Mouse (Mus musculus): ENCODE measurements around the gene Nek8. TPM values are rescaled to one million over a fixed set of nuclear protein-coding genes. Genes with fewer than 3 reads are reported as not detected.

Nek8 gene
- polyA plus RNA-seq, 1 experiment from 2014 or later = 15.3 TPM

GRCm38 (mm10) chr11:78118467-78118866 lies 58.0 kb downstream of the Nek8 start:
- no peak for ATAC-seq (ENCODE audit: insufficient read depth)

GRCm38 (mm10) chr11:78116146-78116410 lies 60.4 kb downstream of the Nek8 start:
- Histone ChIP-seq H3K9ac (peak overlapping the region; percentile 73), H3K4me1 (ENCODE audit: insufficient read depth) (peaks cover 6% of the 10 kb centered on the region; the same call in 1 of the 2 replicates), H3K36me3 (ENCODE audit: insufficient read depth) (no peaks in the 10 kb centered on the region), H3K4me2 (peak overlapping the region; percentile 66), H3K27me3 (ENCODE audit: insufficient read depth, low read length) (no peaks in the 10 kb centered on the region), H3K9me3 (ENCODE audit: low read depth, low read length) (no peaks in the 10 kb centered on the region), H3K27ac (ENCODE audit: low read depth) (peak overlapping the region; percentile 34; the same call in 1 of the 2 replicates), H3K4me3 (ENCODE audit: low read depth, low read length) (peak overlapping the region; percentile 69)
- no peak for ATAC-seq (ENCODE audit: insufficient read depth)
- no peak for TF ChIP-seq CTCF (IDR thresholded peaks at IDR 0.05; ENCODE audit: low read depth)
- 15% methylated on average over 5 of the region's 5 CpGs for WGBS
- DNase-seq = no peak

More at GRCm38 (mm10) chr11:78118467-78118866, 58.0 kb downstream of the Nek8 start:
- Histone ChIP-seq H3K9ac (no peak overlapping the region), H3K36me3 (ENCODE audit: insufficient read depth) (no peaks in the 10 kb centered on the region), H3K4me3 (ENCODE audit: low read depth, low read length) (no peak overlapping the region), H3K9me3 (ENCODE audit: low read depth, low read length) (no peaks in the 10 kb centered on the region), H3K4me2 (no peak overlapping the region), H3K27ac (ENCODE audit: low read depth) (no peak overlapping the region), H3K27me3 (ENCODE audit: insufficient read depth, low read length) (no peaks in the 10 kb centered on the region), H3K4me1 (ENCODE audit: insufficient read depth) (peaks cover 8% of the 10 kb centered on the region; the same call in 1 of the 2 replicates)
- no peak for TF ChIP-seq CTCF (IDR thresholded peaks at IDR 0.05; ENCODE audit: low read depth)
- no peak for DNase-seq

Small RNAs within 50 kb of the gene (microRNA-seq; reads per million reads assigned to microRNA genes)
- 1.4 reads per million for gene Mir7653 (ENCODE audit: borderline number of aligned reads)

Other genes starting within 250 kb of the Nek8 start
- gene Sez6, start 245.9 kb downstream of the Nek8 start, polyA plus RNA-seq (2014; fragmentation: Nextera tagmentation; extraction: Ambion mirVana) = 0.05 and 0.22 TPM in 2 replicates
- gene Phf12, start 193.9 kb downstream of the Nek8 start, polyA plus RNA-seq (2014; fragmentation: Nextera tagmentation; extraction: Ambion mirVana) = 15.9 and 20.6 TPM in 2 replicates
- gene Dhrs13, start 144.4 kb downstream of the Nek8 start, polyA plus RNA-seq (2014; fragmentation: Nextera tagmentation; extraction: Ambion mirVana) = 17.7 and 22.7 TPM in 2 replicates
- gene Flot2, start 138.7 kb downstream of the Nek8 start, polyA plus RNA-seq (2014; fragmentation: Nextera tagmentation; extraction: Ambion mirVana) = 51.4 and 57.4 TPM in 2 replicates
- gene Eral1, start 96.3 kb downstream of the Nek8 start, polyA plus RNA-seq (2014; fragmentation: Nextera tagmentation; extraction: Ambion mirVana) = 37.5 and 38.5 TPM in 2 replicates
- gene Fam222b, start 82.0 kb downstream of the Nek8 start, polyA plus RNA-seq (2014; fragmentation: Nextera tagmentation; extraction: Ambion mirVana) = 17.8 and 17.9 TPM in 2 replicates
- 73.8 and 75.6 TPM in 2 replicates for gene Traf4, start 11.1 kb downstream of the Nek8 start, polyA plus RNA-seq (2014; fragmentation: Nextera tagmentation; extraction: Ambion mirVana)
- 19.2 and 21.6 TPM in 2 replicates for gene Tlcd1, start within 50 bp of the Nek8 start, polyA plus RNA-seq (2014; fragmentation: Nextera tagmentation; extraction: Ambion mirVana)
- 1,638 and 1,710 TPM in 2 replicates for gene Rpl23a, start 6.9 kb upstream of the Nek8 start, polyA plus RNA-seq (2014; fragmentation: Nextera tagmentation; extraction: Ambion mirVana)
- gene Rab34, start 11.8 kb upstream of the Nek8 start, polyA plus RNA-seq (2014; fragmentation: Nextera tagmentation; extraction: Ambion mirVana) = 140 TPM in 2 replicates
- gene Proca1, start 16.7 kb upstream of the Nek8 start, polyA plus RNA-seq (2014; fragmentation: Nextera tagmentation; extraction: Ambion mirVana) = 2.8 TPM in 2 replicates
- 72.6 and 76.7 TPM in 2 replicates for gene Sdf2, start 69.1 kb upstream of the Nek8 start, polyA plus RNA-seq (2014; fragmentation: Nextera tagmentation; extraction: Ambion mirVana)
- 25.8 and 27.9 TPM in 2 replicates for gene Supt6, start 69.3 kb upstream of the Nek8 start, polyA plus RNA-seq (2014; fragmentation: Nextera tagmentation; extraction: Ambion mirVana)
- gene 2610507B11Rik, start 85.1 kb upstream of the Nek8 start, polyA plus RNA-seq (2014; fragmentation: Nextera tagmentation; extraction: Ambion mirVana) = 71.2 and 76.8 TPM in 2 replicates
- gene BC030499, start 114.2 kb upstream of the Nek8 start, polyA plus RNA-seq (2014; fragmentation: Nextera tagmentation; extraction: Ambion mirVana) = 0.45 and 0.66 TPM in 2 replicates
- 54.2 and 59.8 TPM in 2 replicates for gene Spag5, start 124.9 kb upstream of the Nek8 start, polyA plus RNA-seq (2014; fragmentation: Nextera tagmentation; extraction: Ambion mirVana)
- 4.4 and 5.0 TPM in 2 replicates for gene Aldoc, start 146.3 kb upstream of the Nek8 start, polyA plus RNA-seq (2014; fragmentation: Nextera tagmentation; extraction: Ambion mirVana)
- gene Pigs, start 151.7 kb upstream of the Nek8 start, polyA plus RNA-seq (2014; fragmentation: Nextera tagmentation; extraction: Ambion mirVana) = 69.9 and 76.0 TPM in 2 replicates
- gene Unc119, start 166.8 kb upstream of the Nek8 start, polyA plus RNA-seq (2014; fragmentation: Nextera tagmentation; extraction: Ambion mirVana) = 36.8 and 43.1 TPM in 2 replicates
- not detected in 2 replicates for gene Foxn1, start 209.9 kb upstream of the Nek8 start, polyA plus RNA-seq (2014; fragmentation: Nextera tagmentation; extraction: Ambion mirVana)
- not detected in 2 replicates for gene Slc13a2, start 245.5 kb upstream of the Nek8 start, polyA plus RNA-seq (2014; fragmentation: Nextera tagmentation; extraction: Ambion mirVana)